Mouse (Mus musculus): ENCODE measurements around the gene Baz1b. TPM values are rescaled to one million over a fixed set of nuclear protein-coding genes. Genes with fewer than 3 reads are reported as not detected.

Baz1b gene
- total and polyA plus RNA-seq, 3 experiments = 44.5 to 81.5 (median 72.9) TPM

DNA sequence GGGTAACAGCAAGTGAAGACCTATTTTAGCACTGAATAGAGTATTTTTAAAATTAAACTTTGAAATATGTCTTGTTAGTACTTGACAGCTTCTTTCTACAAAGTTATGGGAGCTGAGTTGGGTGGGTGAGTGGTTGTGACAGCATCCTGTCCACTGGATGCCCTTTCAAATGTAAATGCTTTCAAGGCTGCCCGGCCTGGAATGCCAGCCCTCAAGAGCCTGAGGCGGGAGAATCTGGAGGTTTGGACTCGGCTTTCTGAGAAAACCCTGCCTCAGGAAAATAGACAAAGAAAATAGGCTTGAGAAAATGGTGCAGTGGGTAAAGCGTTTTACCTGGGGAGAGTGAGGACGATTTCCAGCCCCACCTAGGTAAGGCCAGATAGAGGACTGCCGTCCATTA is 5.3 kb upstream of the Baz1b start:
- Histone ChIP-seq H3K9ac (ENCODE audit: control insufficient read depth, low read depth, low read length, poor library complexity, severe bottlenecking) (no peak overlapping the region), H3K27ac (ENCODE audit: control insufficient read depth, low read depth, low read length) (no peak overlapping the region), H3K4me1 (ENCODE audit: control insufficient read depth in 1 of 2, insufficient read depth in 2 of 2, low read length in 2 of 2) (no peaks in the 10 kb centered on the region; a peak in 1 of 4 replicates), H3K36me3 (ENCODE audit: control insufficient read depth in 1 of 2, insufficient read depth in 2 of 2, low read length in 2 of 2) (peaks cover 4 to 11% of the 10 kb centered on the region in 2 experiments), H3K9me3 (replicated peaks; ENCODE audit: insufficient read depth, low read length) (no peaks in the 10 kb centered on the region), H3K4me3 (ENCODE audit: control insufficient read depth in 1 of 2, insufficient read depth in 1 of 2, low read depth in 2 of 2, low read length in 2 of 2) (no peak overlapping the region), H3K27me3 (ENCODE audit: control insufficient read depth in 1 of 2, insufficient read depth in 2 of 2, low read length in 2 of 2) (no peaks in the 10 kb centered on the region), H3K79me2 (ENCODE audit: control insufficient read depth, insufficient read depth, low read length, poor library complexity) (peaks cover under 1% of the 10 kb centered on the region; the same call in 1 of the 2 replicates)
- TF ChIP-seq ZNF384 (IDR thresholded peaks at IDR 0.05; ENCODE audit: low read depth, low read length) (no peak), SIN3A (IDR thresholded peaks at IDR 0.05; ENCODE audit: low read length) (no peak), GATA1 (IDR thresholded peaks at IDR 0.05; ENCODE audit: low read depth, low read length) (no peak), MAX (IDR thresholded peaks at IDR 0.05; ENCODE audit: low read length) (no peak), CHD2 (IDR thresholded peaks at IDR 0.05; ENCODE audit: low read length) (no peak), USF1 (IDR thresholded peaks at IDR 0.05; ENCODE audit: low read depth, low read length) (no peak)
- no peak for DNase-seq (ENCODE audit: low read depth, low spot score)

DNA sequence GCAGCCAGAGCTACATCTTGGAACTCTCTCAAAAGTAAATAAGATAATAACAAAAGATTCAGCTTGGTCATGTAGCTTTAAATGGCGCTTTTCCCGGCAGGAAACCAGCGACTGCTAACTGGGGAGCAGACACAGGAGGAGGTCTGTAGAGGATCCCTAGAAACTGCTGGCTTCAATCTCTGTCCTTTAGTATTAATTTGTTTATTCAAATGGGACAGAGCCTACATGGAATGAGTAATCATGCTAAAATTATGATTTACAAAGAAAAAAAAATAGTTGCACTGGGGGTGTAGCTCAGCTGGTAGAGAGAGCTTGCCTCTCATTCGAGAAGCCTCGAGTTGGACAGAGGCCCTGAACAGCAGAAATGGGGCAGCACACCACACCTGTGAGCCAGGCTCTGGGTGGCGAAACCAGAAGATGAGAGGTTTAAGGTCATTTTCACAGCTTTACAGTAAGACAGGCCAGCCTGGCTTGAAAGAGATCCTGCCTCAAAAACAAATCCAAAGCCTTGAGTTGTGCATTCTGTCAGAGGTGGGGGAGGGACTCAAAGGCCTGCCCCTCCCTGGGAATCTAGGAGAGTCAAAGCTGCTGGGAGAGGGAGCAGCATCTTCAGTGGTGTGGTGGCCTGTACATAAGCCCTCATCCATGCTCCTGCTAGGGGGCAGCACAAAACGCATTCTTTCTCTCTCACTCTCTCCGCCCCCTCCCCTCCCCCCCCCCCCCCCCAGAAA is 3.8 kb upstream of the Baz1b start:
- Histone ChIP-seq H3K9me3 (replicated peaks; ENCODE audit: insufficient read depth, low read length) (no peaks in the 10 kb centered on the region), H3K27me3 (ENCODE audit: control insufficient read depth in 1 of 2, insufficient read depth in 2 of 2, low read length in 2 of 2) (no peaks in the 10 kb centered on the region), H3K9ac (ENCODE audit: control insufficient read depth, low read depth, low read length, poor library complexity, severe bottlenecking) (no peak overlapping the region), H3K79me2 (ENCODE audit: control insufficient read depth, insufficient read depth, low read length, poor library complexity) (peaks cover 13% of the 10 kb centered on the region), H3K4me1 (ENCODE audit: control insufficient read depth in 1 of 2, insufficient read depth in 2 of 2, low read length in 2 of 2) (no peaks in the 10 kb centered on the region; a peak in 1 of 4 replicates), H3K36me3 (ENCODE audit: control insufficient read depth in 1 of 2, insufficient read depth in 2 of 2, low read length in 2 of 2) (peaks cover 4 to 7% of the 10 kb centered on the region in 2 experiments; a peak in 3 of 4 replicates), H3K27ac (ENCODE audit: control insufficient read depth, low read depth, low read length) (no peak overlapping the region), H3K4me3 (ENCODE audit: control insufficient read depth in 1 of 2, insufficient read depth in 1 of 2, low read depth in 2 of 2, low read length in 2 of 2) (no peak overlapping the region)
- no peak for TF ChIP-seq ZNF384 (IDR thresholded peaks at IDR 0.05; ENCODE audit: low read depth, low read length)
- no peak for TF ChIP-seq EP300 (IDR thresholded peaks at IDR 0.05; ENCODE audit: low read depth in 1 of 2, low read length in 2 of 2)
- no peak for TF ChIP-seq ELF1 (IDR thresholded peaks at IDR 0.05; ENCODE audit: low read depth, low read length)
- DNase-seq (ENCODE audit: low read depth, low spot score) = no peak

- Histone ChIP-seq H3K4me1 (ENCODE audit: control insufficient read depth in 1 of 2, insufficient read depth in 2 of 2, low read length in 2 of 2) (peaks cover 0 to 9% of the 10 kb centered on the region in 2 experiments; a peak in 3 of 4 replicates), H3K4me3 (ENCODE audit: control insufficient read depth in 1 of 2, insufficient read depth in 1 of 2, low read depth in 2 of 2, low read length in 2 of 2) (no peak overlapping the region), H3K36me3 (ENCODE audit: control insufficient read depth in 1 of 2, insufficient read depth in 2 of 2, low read length in 2 of 2) (peaks cover 4 to 17% of the 10 kb centered on the region in 2 experiments), H3K27ac (ENCODE audit: control insufficient read depth, low read depth, low read length) (no peak overlapping the region), H3K9me3 (replicated peaks; ENCODE audit: insufficient read depth, low read length) (no peaks in the 10 kb centered on the region), H3K9ac (ENCODE audit: control insufficient read depth, low read depth, low read length, poor library complexity, severe bottlenecking) (no peak overlapping the region), H3K79me2 (ENCODE audit: control insufficient read depth, insufficient read depth, low read length, poor library complexity) (peaks cover 28% of the 10 kb centered on the region), H3K27me3 (ENCODE audit: control insufficient read depth in 1 of 2, insufficient read depth in 2 of 2, low read length in 2 of 2) (no peaks in the 10 kb centered on the region)
- TF ChIP-seq ZC3H11A (IDR thresholded peaks at IDR 0.05; ENCODE audit: low read depth, low read length) = no peak
- no peak for TF ChIP-seq POLR2AphosphoS5 (IDR thresholded peaks at IDR 0.05; ENCODE audit: borderline replicate concordance, low read depth, low read length)
- no peak for TF ChIP-seq UBTF (IDR thresholded peaks at IDR 0.05; ENCODE audit: borderline replicate concordance, insufficient read depth, low read depth, low read length)
- no peak for TF ChIP-seq MAZ (IDR thresholded peaks at IDR 0.05; ENCODE audit: low read depth, low read length)
- TF ChIP-seq NRF1 (IDR thresholded peaks at IDR 0.05; ENCODE audit: insufficient read depth, low read depth, low read length, poor library complexity, severe bottlenecking) = no peak
- TF ChIP-seq ZNF384 (IDR thresholded peaks at IDR 0.05; ENCODE audit: low read depth, low read length) = no peak
- no peak for TF ChIP-seq POLR2A (IDR thresholded peaks at IDR 0.05; ENCODE audit: control insufficient read depth in 1 of 2, insufficient read depth in 1 of 2, low read depth in 1 of 2, low read length in 2 of 2, poor library complexity in 1 of 2)
- TF ChIP-seq KAT2A (conservative IDR thresholded peaks at IDR 0.05; ENCODE audit: low read depth, low read length) = no peak
- TF ChIP-seq JUND (IDR thresholded peaks at IDR 0.05; ENCODE audit: low read depth, low read length) = no peak
- no peak for TF ChIP-seq ELF1 (IDR thresholded peaks at IDR 0.05; ENCODE audit: low read depth, low read length)
- no peak for TF ChIP-seq MAFK (IDR thresholded peaks at IDR 0.05; ENCODE audit: borderline replicate concordance, low read depth, low read length)
- TF ChIP-seq BHLHE40 (IDR thresholded peaks at IDR 0.05; ENCODE audit: borderline replicate concordance, low read depth, low read length) = no peak
- no peak for TF ChIP-seq TBP (IDR thresholded peaks at IDR 0.05; ENCODE audit: low read depth, low read length)
- TF ChIP-seq CTCF (IDR thresholded peaks at IDR 0.05 in 2 of 3, conservative IDR thresholded peaks at IDR 0.05 in 1 of 3; ENCODE audit: control insufficient read depth in 1 of 3, insufficient read depth in 1 of 3, low read depth in 2 of 3, low read length in 3 of 3, poor library complexity in 1 of 3, severe bottlenecking in 1 of 3) = no peak
- TF ChIP-seq ZKSCAN1 (IDR thresholded peaks at IDR 0.05; ENCODE audit: low read depth, low read length) = no peak
- no peak for DNase-seq (ENCODE audit: low read depth, low spot score)
Observed at GRCm38 (mm10) chr5:135185016-135185415, 2.0 kb upstream of the Baz1b start.
